Mouse (Mus musculus): ENCODE measurements around the gene Vmn1r27.

Gene Vmn1r27

DNA sequence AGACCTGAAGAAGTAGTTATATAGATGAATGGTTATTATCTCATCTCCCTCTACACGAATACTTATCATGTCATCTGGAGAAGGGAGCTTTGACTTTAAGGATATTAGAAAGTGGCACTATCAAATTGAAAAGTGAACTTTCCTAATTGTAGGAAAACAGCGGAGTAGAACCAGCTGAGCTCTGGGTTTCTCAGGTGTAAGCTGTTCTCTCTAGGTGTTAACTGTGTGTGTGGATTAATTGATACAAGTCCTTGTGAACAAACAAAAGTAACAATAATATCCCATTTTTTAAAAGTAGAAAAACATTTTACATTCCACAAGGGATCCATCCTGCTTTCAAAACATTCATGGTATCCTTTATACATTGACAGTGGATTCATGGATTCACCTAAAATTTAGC lies at the start of gene Vmn1r27:
Gene Vmn1r27 (minus strand): TSS at position 101 of the 400 bp plus-strand sequence.
- no peak for DNase-seq

DNA sequence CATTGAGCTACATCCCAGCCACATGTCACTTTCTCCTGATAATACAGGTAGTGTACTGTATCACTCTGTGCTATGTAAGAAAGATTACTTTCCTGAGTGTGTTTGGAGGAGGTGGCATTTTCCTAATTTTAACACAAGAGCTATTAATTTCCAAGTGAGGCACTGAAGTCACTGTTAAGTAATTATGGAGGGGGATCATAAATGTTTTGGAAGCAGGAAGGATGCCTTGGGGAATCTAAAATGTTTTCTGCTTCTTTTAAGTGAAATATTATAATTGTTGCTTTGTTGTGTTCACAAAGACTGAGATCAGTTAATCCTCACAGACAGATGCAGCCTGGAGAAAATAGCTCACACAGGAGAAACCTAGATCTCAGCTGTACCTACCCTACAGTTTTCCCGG lies 43.1 kb upstream of the Vmn1r27 start, which contains the start of gene Vmn1r28:
Gene Vmn1r28 (plus strand): TSS at position 301 of the 400 bp plus-strand sequence.
- no peak for DNase-seq

DNA sequence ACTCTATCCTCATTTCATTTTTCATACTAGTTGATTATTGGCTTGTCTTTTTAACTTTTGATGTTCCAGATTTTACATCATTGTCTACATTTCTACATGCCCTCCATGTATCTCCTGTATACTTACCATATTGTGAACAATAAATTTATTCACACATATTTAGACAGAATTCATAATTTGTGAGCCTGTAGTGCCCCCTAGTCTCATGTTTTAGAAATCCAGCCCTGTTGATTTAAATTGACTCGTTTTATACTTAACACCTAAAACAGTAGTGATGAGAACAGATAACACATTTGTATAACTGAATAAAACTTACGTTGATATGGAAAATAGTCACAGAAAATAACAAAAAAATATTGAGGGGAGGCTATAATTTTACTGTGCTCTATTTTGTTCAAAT lies 2.5 kb downstream of the Vmn1r27 start:
- no peak for DNase-seq

Measured in lung, postnatal 36 days (tissue).